Mouse (Mus musculus) embryo, embryonic 10 days (tissue): ENCODE data around the gene Psmc6.

ENCODE experiments used
- DNase-seq: peaks from one replicate; pipeline ENCODE4 v3.0.0-alpha.2; 2015; ENCODE audit warnings: low spot score

Gene Psmc6

GRCm38 (mm10) chr14:45329589-45330181 is at the start of gene Psmc6:
Gene Psmc6 (plus strand): TSS chr14:45329788.
- DNase-seq: peak; percentile 96

GRCm38 (mm10) chr14:45282066-45282465 is 47.5 kb upstream of the Psmc6 start:
- DNase-seq: no peak

- DNase-seq: no peak
Observed at GRCm38 (mm10) chr14:45291608-45292007, 38.0 kb upstream of the Psmc6 start.

GRCm38 (mm10) chr14:45303939-45304338 is 25.6 kb upstream of the Psmc6 start:
- no peak for DNase-seq

- no peak for DNase-seq
Observed at GRCm38 (mm10) chr14:45304389-45304788, 25.2 kb upstream of the Psmc6 start.

GRCm38 (mm10) chr14:45305852-45306251 is 23.7 kb upstream of the Psmc6 start:
- DNase-seq: no peak

GRCm38 (mm10) chr14:45307630-45308328 is 21.8 kb upstream of the Psmc6 start:
- no peak for DNase-seq

GRCm38 (mm10) chr14:45309646-45310045 is 19.9 kb upstream of the Psmc6 start:
- DNase-seq: no peak

GRCm38 (mm10) chr14:45310101-45310500 is 19.5 kb upstream of the Psmc6 start:
- no peak for DNase-seq

GRCm38 (mm10) chr14:45316927-45317326 is 12.7 kb upstream of the Psmc6 start:
- no peak for DNase-seq

- DNase-seq: peak; percentile 38
Observed at GRCm38 (mm10) chr14:45317921-45318411, 11.6 kb upstream of the Psmc6 start.

GRCm38 (mm10) chr14:45318426-45319236 is 11.0 kb upstream of the Psmc6 start, which contains the start of gene Ero1l:
Gene Ero1l (minus strand): TSS chr14:45318771.
- DNase-seq: peak; percentile 88

GRCm38 (mm10) chr14:45319237-45319610 is 10.4 kb upstream of the Psmc6 start:
- DNase-seq: no peak

- DNase-seq: no peak
Observed at GRCm38 (mm10) chr14:45320111-45320510, 9.5 kb upstream of the Psmc6 start.

- DNase-seq: no peak
Observed at GRCm38 (mm10) chr14:45321067-45321466, 8.5 kb upstream of the Psmc6 start.

- DNase-seq: no peak
Observed at GRCm38 (mm10) chr14:45321622-45322021, 8.0 kb upstream of the Psmc6 start.

GRCm38 (mm10) chr14:45322450-45322849 is 7.1 kb upstream of the Psmc6 start:
- DNase-seq: no peak

GRCm38 (mm10) chr14:45323320-45323719 is 6.3 kb upstream of the Psmc6 start:
- no peak for DNase-seq

- DNase-seq: no peak
Observed at GRCm38 (mm10) chr14:45325471-45325870, 4.1 kb upstream of the Psmc6 start.

GRCm38 (mm10) chr14:45328072-45328713 is 1.4 kb upstream of the Psmc6 start:
- no peak for DNase-seq

GRCm38 (mm10) chr14:45329018-45329588 is 485 bp upstream of the Psmc6 start:
- peak; percentile 33 for DNase-seq
